In genomic region chr4:141251071-141251470, GRCm38 (mm10) we compare ENCODE assay signal across 23 mouse cellular contexts. TPM values are rescaled to one million over a fixed set of nuclear protein-coding genes. Genes with fewer than 3 reads are reported as not detected.
A peak's percentile ranks its signal among the peaks of the same experiment; 100 is the strongest.
DNase-seq lines count a peak whose midpoint lies in the region; ATAC-seq and TF ChIP-seq lines count a peak whose summit lies in the region.
"Had no signal": no experiment of that assay in that cellular context is flagged by ENCODE, and none has a peak within 500 bp of the region (broad histone marks: within the 10 kb centered on the region; RNA-seq: fewer than 3 reads in every experiment).

No protein-coding gene starts in this region.

- peaks cover 64% of the 10 kb centered on the region for H3K27me3 ChIP-seq in forebrain, embryonic 10.5 days (ENCODE audit: poor library complexity, severe bottlenecking)
- H3K27me3 ChIP-seq in forebrain, embryonic 13.5 days = peaks cover 43% of the 10 kb centered on the region
- H3K27me3 ChIP-seq in hindbrain, embryonic 10.5 days (ENCODE audit: insufficient read depth, poor library complexity, severe bottlenecking) = peaks cover 59% of the 10 kb centered on the region
- peaks cover 38% of the 10 kb centered on the region for H3K27me3 ChIP-seq in hindbrain, embryonic 11.5 days (ENCODE audit: control insufficient read depth, insufficient read depth, low read length)
- H3K27me3 ChIP-seq in ES-Bruce4 (ENCODE audit: control insufficient read depth, insufficient read depth, low read length, poor library complexity, severe bottlenecking) = no peaks in the 10 kb centered on the region

- no peak overlapping the region for H3K9ac ChIP-seq in forebrain, embryonic 13.5 days
- no peak overlapping the region for H3K9ac ChIP-seq in hindbrain, embryonic 11.5 days (ENCODE audit: low read depth, low read length)
- H3K9ac ChIP-seq in ES-Bruce4 (ENCODE audit: low read depth, poor library complexity, severe bottlenecking) = no peak overlapping the region
- H3K9ac ChIP-seq: embryonic facial prominence, embryonic 12.5 days; forebrain, embryonic 12.5 days; kidney, embryonic 15.5 days; limb, embryonic 13.5 days; liver, embryonic 13.5 days; lung, embryonic 14.5 days; midbrain, embryonic 15.5 days; neural tube, embryonic 13.5 days had no signal

- peaks cover 40% of the 10 kb centered on the region for H3K4me1 ChIP-seq in forebrain, embryonic 10.5 days
- peaks cover 38% of the 10 kb centered on the region for H3K4me1 ChIP-seq in forebrain, embryonic 13.5 days
- H3K4me1 ChIP-seq in hindbrain, embryonic 10.5 days (replicated peaks) = peaks cover 37% of the 10 kb centered on the region
- peaks cover 4% of the 10 kb centered on the region for H3K4me1 ChIP-seq in hindbrain, embryonic 11.5 days (replicated peaks; ENCODE audit: control insufficient read depth, insufficient read depth, low read length)
- peaks cover 4% of the 10 kb centered on the region for H3K4me1 ChIP-seq in ES-Bruce4 (ENCODE audit: control insufficient read depth, insufficient read depth, low read length)

- H3K36me3 ChIP-seq in forebrain, embryonic 10.5 days (replicated peaks) = no peaks in the 10 kb centered on the region
- H3K36me3 ChIP-seq in forebrain, embryonic 13.5 days (ENCODE audit: poor library complexity, severe bottlenecking) = no peaks in the 10 kb centered on the region
- H3K36me3 ChIP-seq in hindbrain, embryonic 10.5 days = 0 out of 2 replicates have a peak, but pooled peaks cover 3% of the 10 kb centered on the region
- no peaks in the 10 kb centered on the region for H3K36me3 ChIP-seq in hindbrain, embryonic 11.5 days (ENCODE audit: control insufficient read depth, insufficient read depth, low read length)
- no peaks in the 10 kb centered on the region for H3K36me3 ChIP-seq in ES-Bruce4 (ENCODE audit: control insufficient read depth, insufficient read depth, low read length, poor library complexity, severe bottlenecking)
- H3K36me3 ChIP-seq: embryonic facial prominence, embryonic 12.5 days; forebrain, embryonic 12.5 days; liver, embryonic 13.5 days; midbrain, embryonic 15.5 days; neural tube, embryonic 13.5 days had no signal

- no peaks in the 10 kb centered on the region for H3K9me3 ChIP-seq in forebrain, embryonic 10.5 days
- H3K9me3 ChIP-seq in forebrain, embryonic 13.5 days (replicated peaks) = no peaks in the 10 kb centered on the region
- H3K9me3 ChIP-seq in hindbrain, embryonic 10.5 days = no peaks in the 10 kb centered on the region
- H3K9me3 ChIP-seq in hindbrain, embryonic 11.5 days (ENCODE audit: control insufficient read depth, low read length) = no peaks in the 10 kb centered on the region
- H3K9me3 ChIP-seq in ES-Bruce4 (replicated peaks; ENCODE audit: control insufficient read depth, insufficient read depth, low read length, poor library complexity, severe bottlenecking) = no peaks in the 10 kb centered on the region
- H3K9me3 ChIP-seq: embryonic facial prominence, embryonic 12.5 days; forebrain, embryonic 12.5 days; kidney, embryonic 15.5 days; limb, embryonic 13.5 days; liver, embryonic 13.5 days; midbrain, embryonic 15.5 days; neural tube, embryonic 13.5 days had no signal

- no peak for DNase-seq in forebrain, embryonic 10.5 days (ENCODE audit: extremely low spot score, low spot score)
- no peak for DNase-seq in hindbrain, embryonic 10.5 days (ENCODE audit: low spot score)
- DNase-seq in hindbrain, embryonic 11.5 days (ENCODE audit: low spot score) = no peak
- DNase-seq in Muller cell, postnatal 12 days (ENCODE audit: inconsistent ontology term) = peak; percentile 94
- DNase-seq in urinary bladder, adult 18-20 months (ENCODE audit: low spot score in 2 of 2) = no peak
- DNase-seq in embryo, embryonic 10 days (ENCODE audit: low spot score) = no peak
- DNase-seq: adrenal gland, postnatal 25 days; gastrocnemius, postnatal 14 days; kidney, postnatal 4 days; liver, embryonic 13.5 days; lung, embryonic 14.5 days; thymus, postnatal 14 days had no signal

- TF ChIP-seq EP300 in ES-Bruce4 (IDR thresholded peaks at IDR 0.05; ENCODE audit: insufficient read depth, low read depth, low read length) = no peak

- H3K4me3 ChIP-seq in forebrain, embryonic 10.5 days = no peak overlapping the region
- H3K4me3 ChIP-seq in forebrain, embryonic 13.5 days = no peak overlapping the region
- H3K4me3 ChIP-seq in hindbrain, embryonic 10.5 days = no peak overlapping the region
- no peak overlapping the region for H3K4me3 ChIP-seq in hindbrain, embryonic 11.5 days (ENCODE audit: low read depth, low read length)
- peak overlapping the region; percentile 7 for H3K4me3 ChIP-seq in ES-Bruce4 (ENCODE audit: low read depth, low read length)
- H3K4me3 ChIP-seq: embryonic facial prominence, embryonic 12.5 days; forebrain, embryonic 12.5 days; kidney, embryonic 15.5 days; limb, embryonic 13.5 days; liver, embryonic 13.5 days; midbrain, embryonic 15.5 days; myocyte; neural tube, embryonic 13.5 days had no signal

- no peak overlapping the region for H3K4me2 ChIP-seq in forebrain, embryonic 13.5 days
- H3K4me2 ChIP-seq in hindbrain, embryonic 11.5 days (replicated peaks; ENCODE audit: low read depth, low read length) = no peak overlapping the region
- H3K4me2 ChIP-seq: embryonic facial prominence, embryonic 12.5 days; forebrain, embryonic 12.5 days; kidney, embryonic 15.5 days; limb, embryonic 13.5 days; liver, embryonic 13.5 days; lung, embryonic 14.5 days; midbrain, embryonic 15.5 days; neural tube, embryonic 13.5 days had no signal

- no peak for ATAC-seq in forebrain, embryonic 13.5 days
- ATAC-seq in hindbrain, embryonic 11.5 days (ENCODE audit: low FRiP score) = no peak
- ATAC-seq: hindbrain, postnatal 0 days; intestine, postnatal 0 days; midbrain, embryonic 15.5 days had no signal

- TF ChIP-seq CTCF in ES-Bruce4 (IDR thresholded peaks at IDR 0.05; ENCODE audit: low read depth, low read length) = no peak

- peak overlapping the region; percentile 35; the same call in 1 of the 2 replicates for H3K27ac ChIP-seq in forebrain, embryonic 10.5 days
- no peak overlapping the region for H3K27ac ChIP-seq in forebrain, embryonic 13.5 days
- peak overlapping the region; percentile 2; the same call in 1 of the 2 replicates for H3K27ac ChIP-seq in hindbrain, embryonic 10.5 days
- no peak overlapping the region for H3K27ac ChIP-seq in hindbrain, embryonic 11.5 days (ENCODE audit: low read depth, low read length)
- no peak overlapping the region for H3K27ac ChIP-seq in ES-Bruce4 (ENCODE audit: insufficient read depth, low read length)
- H3K27ac ChIP-seq: embryonic facial prominence, embryonic 12.5 days; forebrain, embryonic 12.5 days; hindbrain, postnatal 0 days; kidney, embryonic 15.5 days; limb, embryonic 13.5 days; liver, embryonic 13.5 days; midbrain, embryonic 15.5 days; neural tube, embryonic 13.5 days had no signal

- 83% methylated on average over 8 of the region's 8 CpGs for WGBS in forebrain, embryonic 10.5 days
- WGBS in forebrain, embryonic 13.5 days = 76% methylated on average over 8 of the region's 8 CpGs
- 71% methylated on average over 8 of the region's 8 CpGs for WGBS in hindbrain, embryonic 10.5 days
- whole genome bisulfite sequencing in hindbrain, embryonic 11.5 days = 65% methylated on average over 8 of the region's 8 CpGs

- TF ChIP-seq POLR2A in ES-Bruce4 (IDR thresholded peaks at IDR 0.05; ENCODE audit: insufficient read depth, low read length) = no peak

RNA-seq across cellular contexts. Expression of gene Arhgef19, which starts 11.8 kb away (rescaled TPM):
- polyA plus RNA-seq in forebrain, embryonic 10.5 days (2016; fragmentation: Nextera tagmentation; extraction: Ambion mirVana) = 1.3 and 2.2 TPM in 2 replicates
- 0.96 and 1.2 TPM in 2 replicates for polyA plus RNA-seq in forebrain, embryonic 13.5 days (2015; fragmentation: Nextera tagmentation; extraction: Ambion mirVana)
- 1.7 and 4.3 TPM in 2 replicates for polyA plus RNA-seq in hindbrain, embryonic 10.5 days (2016; fragmentation: Nextera tagmentation; extraction: Ambion mirVana)
- polyA plus RNA-seq in hindbrain, embryonic 11.5 days (2014; fragmentation: Nextera tagmentation; extraction: Ambion mirVana) = 2.1 and 3.1 TPM in 2 replicates
- polyA plus RNA-seq in ES-Bruce4 (2011; ENCODE audit: insufficient read depth, insufficient read length, low read depth, missing spikeins) = 7.5 and 8.3 TPM in 2 replicates

RNA-seq across cellular contexts. Expression of gene Rsg1, which starts 37.3 kb away (rescaled TPM):
- 7.3 and 7.8 TPM in 2 replicates for polyA plus RNA-seq in forebrain, embryonic 10.5 days (2016; fragmentation: Nextera tagmentation; extraction: Ambion mirVana)
- 6.1 and 7.1 TPM in 2 replicates for polyA plus RNA-seq in forebrain, embryonic 13.5 days (2015; fragmentation: Nextera tagmentation; extraction: Ambion mirVana)
- 5.3 and 6.5 TPM in 2 replicates for polyA plus RNA-seq in hindbrain, embryonic 10.5 days (2016; fragmentation: Nextera tagmentation; extraction: Ambion mirVana)
- polyA plus RNA-seq in hindbrain, embryonic 11.5 days (2014; fragmentation: Nextera tagmentation; extraction: Ambion mirVana) = 6.3 and 6.8 TPM in 2 replicates
- polyA plus RNA-seq in ES-Bruce4 (2011; ENCODE audit: insufficient read depth, insufficient read length, low read depth, missing spikeins) = 1.6 and 2.8 TPM in 2 replicates

RNA-seq across cellular contexts. Expression of gene Epha2, which starts 50.0 kb away (rescaled TPM):
- polyA plus RNA-seq in forebrain, embryonic 10.5 days (2016; fragmentation: Nextera tagmentation; extraction: Ambion mirVana) = 3.3 and 3.7 TPM in 2 replicates
- polyA plus RNA-seq in forebrain, embryonic 13.5 days (2015; fragmentation: Nextera tagmentation; extraction: Ambion mirVana) = 1.0 and 1.3 TPM in 2 replicates
- polyA plus RNA-seq in hindbrain, embryonic 10.5 days (2016; fragmentation: Nextera tagmentation; extraction: Ambion mirVana) = 3.3 and 4.4 TPM in 2 replicates
- 0.82 and 1.1 TPM in 2 replicates for polyA plus RNA-seq in hindbrain, embryonic 11.5 days (2014; fragmentation: Nextera tagmentation; extraction: Ambion mirVana)
- 44.7 and 51.3 TPM in 2 replicates for polyA plus RNA-seq in ES-Bruce4 (2011; ENCODE audit: insufficient read depth, insufficient read length, low read depth, missing spikeins)

Comparison
In these comparisons a context has a peak if more than half of its experiments do, and no peak if none do; other contexts are left out.
1. H3K27ac ChIP-seq: peak in forebrain, embryonic 10.5 days (single experiment) and hindbrain, embryonic 10.5 days (single experiment); none in forebrain, embryonic 13.5 days (single experiment), hindbrain, embryonic 11.5 days (single experiment) and ES-Bruce4 (single experiment).